Mouse (Mus musculus) brain, embryonic 14.5 days (tissue): ENCODE results near the gene Prkag2. TPM values are rescaled to one million over a fixed set of nuclear protein-coding genes. Genes with fewer than 3 reads are reported as not detected.

Experiments used
- DNase-seq: peaks from one replicate; pipeline ENCODE4 v3.0.0-alpha.2; 2011; ENCODE audit warnings: low read depth
- CTCF ChIP-seq: fragments of 200-500 bp; IDR thresholded peaks from 2 replicates; pipeline ENCODE4 v1.5.1; 2012; ENCODE audit warnings: inconsistent platforms, mild to moderate bottlenecking, moderate library complexity, borderline replicate concordance; ENCODE audit not compliant: insufficient read depth, insufficient read length; ENCODE audit errors: extremely low read depth
- POLR2A ChIP-seq: fragments of 200-500 bp; IDR thresholded peaks from 2 replicates; pipeline ENCODE4 v1.6.1; 2012; ENCODE audit warnings: mild to moderate bottlenecking, inconsistent platforms, borderline replicate concordance; ENCODE audit not compliant: poor library complexity, insufficient read depth, insufficient read length, severe bottlenecking; ENCODE audit errors: extremely low read depth
- polyA plus RNA-seq: library from polyadenylated mRNA; depleted of rRNA; stranded (reverse); fragments of >200 nt; gene quantifications from 2 replicates; pipeline ENCODE4 v1.2.3, GENCODE M21; 2012

The Prkag2 gene
- polyA plus RNA-seq, 1 experiment = 99.6 TPM

DNA sequence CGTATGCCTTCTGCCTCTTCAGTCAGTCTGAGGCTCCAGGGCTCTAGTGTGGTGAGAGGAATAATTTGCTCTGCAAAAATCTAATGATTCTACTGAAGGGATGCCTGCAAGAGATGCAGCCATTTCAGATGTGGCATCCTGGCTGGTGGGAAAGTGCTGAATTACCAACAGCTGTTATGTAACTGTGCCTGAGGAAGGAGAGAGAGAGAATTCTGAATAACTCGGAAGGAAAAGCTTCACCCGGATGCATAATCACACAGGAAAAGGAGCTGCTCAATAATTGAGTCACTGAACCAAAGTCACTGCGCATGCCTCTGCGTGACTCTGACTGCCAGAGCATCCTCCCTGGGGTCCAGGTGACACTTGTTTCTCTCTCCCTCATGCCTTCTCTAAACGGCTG, 186.8 kb downstream of the Prkag2 start:
- TF ChIP-seq POLR2A (no peak), CTCF (no peak)
- no peak for DNase-seq

DNA sequence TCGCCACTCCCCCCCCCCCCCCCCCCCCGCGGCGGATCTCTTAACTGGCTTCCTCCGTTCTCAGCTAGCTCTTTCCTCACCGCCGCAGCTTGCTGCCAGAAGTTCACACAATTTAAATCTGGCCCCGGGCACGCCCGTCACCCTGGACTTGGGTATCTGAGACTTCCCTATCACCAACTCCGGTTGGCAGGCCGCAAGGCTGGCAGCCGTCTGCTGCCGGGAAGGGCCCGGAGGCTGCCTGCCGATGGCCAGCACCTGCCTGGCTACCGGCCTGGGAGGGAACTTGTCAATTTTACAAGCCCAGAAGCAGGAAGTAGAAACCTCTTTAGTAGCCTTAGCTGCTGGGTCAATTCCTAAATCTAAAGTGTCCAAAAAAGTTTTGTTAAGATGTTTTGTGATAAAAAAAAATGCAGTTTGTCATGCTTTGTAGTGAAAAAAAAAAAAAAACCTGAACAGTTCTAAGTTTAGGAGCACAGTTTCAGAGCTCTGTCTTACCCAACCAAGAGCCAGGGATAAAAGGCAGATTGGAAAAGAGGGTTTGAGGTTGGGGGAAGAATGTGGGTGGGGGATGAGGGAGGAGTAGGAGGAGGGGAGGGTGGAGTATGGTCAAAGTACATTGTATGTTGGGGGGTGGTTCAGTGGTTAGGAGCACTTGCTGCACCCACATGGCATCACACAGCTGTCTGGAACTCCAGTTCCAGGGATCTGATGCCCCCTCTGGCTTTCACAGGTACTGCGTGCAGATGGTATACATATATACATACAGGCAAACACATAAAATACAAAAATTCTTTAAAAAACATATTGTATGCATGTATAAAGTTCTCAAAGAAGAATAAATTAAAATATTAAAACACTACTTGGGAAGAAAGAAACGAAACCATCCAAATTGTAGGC, 191.4 kb downstream of the Prkag2 start:
- DNase-seq = peak; percentile 66
- TF ChIP-seq CTCF (peak; percentile 53; the same call in 1 of the 2 replicates), POLR2A (no peak)

DNA sequence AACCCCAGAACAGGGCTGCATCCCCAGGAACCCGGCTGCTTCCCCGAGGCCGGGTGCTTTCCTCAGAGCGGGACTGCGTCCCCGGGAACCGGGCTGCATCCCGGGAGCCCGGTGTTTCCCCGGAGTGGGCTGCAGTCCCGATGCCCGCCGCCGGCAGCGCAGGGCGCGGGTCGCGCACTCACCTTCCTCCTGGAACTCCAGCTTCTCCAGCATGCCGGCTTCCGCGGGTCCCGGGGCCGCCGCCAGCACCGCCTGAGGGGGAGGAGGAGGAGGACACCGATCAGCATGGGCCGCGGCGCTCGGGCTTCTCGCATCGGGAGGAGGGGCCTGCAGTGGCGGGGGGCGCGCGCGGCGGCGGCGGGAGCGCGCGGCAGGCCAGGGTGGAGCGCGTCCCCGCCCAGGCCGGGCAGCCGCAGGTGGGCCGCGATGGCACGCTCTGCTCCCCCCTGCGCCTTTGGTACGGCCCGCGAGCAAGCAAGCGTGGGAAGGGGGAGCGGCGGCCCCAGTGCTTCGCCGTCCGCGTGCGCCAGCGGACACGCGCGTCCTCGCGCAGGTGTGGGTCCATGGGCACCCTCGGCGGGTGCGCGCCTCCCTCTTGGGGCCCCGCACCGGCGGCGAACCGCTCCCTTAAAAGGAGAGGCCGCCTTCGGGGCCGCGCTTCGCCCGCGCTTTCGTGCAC, 192.2 kb downstream of the Prkag2 start:
- peak; percentile 62 for TF ChIP-seq POLR2A
- TF ChIP-seq CTCF = peak; percentile 56
- DNase-seq = peak; percentile 98

DNA sequence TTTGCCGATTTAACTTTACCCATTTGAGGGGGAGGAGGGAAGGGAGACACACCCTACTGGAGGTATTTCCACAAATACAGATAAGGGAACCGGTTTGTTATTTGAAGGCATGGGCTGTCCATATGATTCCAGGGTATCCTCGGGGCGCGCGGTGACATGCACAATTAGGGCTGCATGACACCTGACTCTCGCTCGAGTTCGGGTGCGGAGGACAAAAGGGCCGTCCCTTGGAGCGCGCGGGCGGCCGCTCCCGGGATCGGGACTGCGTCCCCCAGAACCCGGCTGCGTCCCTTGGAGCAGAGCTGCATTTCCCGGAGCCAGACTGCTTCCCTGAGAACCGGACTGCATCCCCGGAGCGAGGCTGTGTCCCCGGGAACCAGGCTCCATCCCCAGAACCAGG, 192.7 kb downstream of the Prkag2 start:
- DNase-seq = peak; percentile 63
- TF ChIP-seq POLR2A (no peak), CTCF (no peak)

DNA sequence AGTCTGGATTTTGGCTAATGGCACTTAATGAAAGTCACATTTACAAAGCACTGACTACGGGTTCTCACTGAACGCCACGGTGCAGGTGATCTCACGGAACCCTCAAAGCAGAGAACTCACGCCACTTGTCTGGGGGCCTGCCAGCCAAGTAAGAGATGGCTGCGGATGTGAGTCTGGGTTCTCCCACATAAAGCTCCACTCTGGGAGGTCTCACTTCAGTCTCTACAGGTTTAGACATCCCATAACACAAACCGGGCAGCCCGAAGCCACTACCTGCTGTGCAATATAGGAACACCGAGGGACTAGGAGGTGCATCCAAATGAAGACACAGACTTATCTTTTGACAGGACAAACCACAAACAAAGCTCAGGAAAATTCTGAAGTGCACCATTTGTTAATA, 193.6 kb downstream of the Prkag2 start:
- TF ChIP-seq CTCF (no peak), POLR2A (no peak)
- DNase-seq = peak; percentile 19

DNA sequence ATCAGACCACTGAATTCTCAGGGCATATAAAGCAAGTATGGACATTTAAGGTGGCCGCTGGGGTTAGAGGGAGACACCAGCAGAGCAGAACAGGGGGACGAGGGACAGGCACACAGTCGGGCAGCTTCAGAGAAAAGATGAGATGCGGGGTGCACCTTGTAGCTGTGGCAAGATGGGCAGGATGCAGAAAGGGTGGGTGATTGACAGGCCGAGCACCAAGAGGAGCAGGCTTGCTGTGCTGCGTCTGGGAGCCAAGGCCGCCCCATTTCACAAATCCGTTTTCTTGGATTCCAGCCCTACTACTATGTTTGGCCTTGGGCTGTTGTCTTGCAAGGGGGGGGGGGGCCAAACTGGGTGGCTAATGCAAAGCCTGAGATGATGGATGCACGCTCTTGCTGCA, 195.5 kb downstream of the Prkag2 start:
- TF ChIP-seq POLR2A (no peak), CTCF (no peak)
- peak; percentile 47 for DNase-seq

DNA sequence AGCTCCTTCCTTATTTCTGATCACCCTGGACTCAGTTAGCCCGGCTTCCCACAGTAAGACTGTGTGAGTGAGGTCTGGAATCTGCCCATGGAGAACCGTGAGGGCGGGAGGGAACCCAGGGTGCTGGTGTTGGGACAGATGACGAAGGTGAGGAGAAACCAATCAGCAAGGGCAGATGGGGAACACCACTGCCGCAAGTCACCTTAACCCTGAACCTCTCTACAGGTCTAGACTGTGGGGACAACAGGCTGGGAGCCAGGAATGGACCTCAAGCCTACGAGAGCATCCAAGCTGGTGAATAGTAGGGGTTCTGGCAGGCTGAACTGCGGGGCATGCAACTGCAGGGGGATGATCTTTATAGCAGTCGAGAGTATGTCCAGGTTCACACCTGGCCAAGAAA, 196.0 kb downstream of the Prkag2 start:
- no peak for TF ChIP-seq CTCF
- TF ChIP-seq POLR2A = no peak
- DNase-seq = no peak

DNA sequence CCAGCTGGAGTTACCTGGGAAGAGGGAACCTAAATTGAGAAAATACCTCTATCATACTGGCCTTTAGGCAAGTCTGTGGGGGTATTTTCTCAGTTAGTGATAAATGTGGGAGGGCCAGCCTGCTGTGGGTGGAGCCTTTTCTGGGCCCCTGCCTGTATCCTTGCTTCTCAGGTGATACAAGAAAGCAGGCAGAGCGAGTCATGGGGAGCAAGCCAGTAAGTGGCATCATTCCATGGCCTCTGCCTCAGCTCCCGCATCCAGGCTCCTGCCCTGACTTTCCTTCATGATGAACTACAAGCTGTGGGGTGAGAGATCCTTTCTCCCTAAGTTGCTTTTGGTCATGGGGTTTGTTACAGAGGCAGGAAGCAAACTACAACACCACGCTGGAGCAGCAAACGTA, 196.4 kb downstream of the Prkag2 start:
- DNase-seq = no peak
- TF ChIP-seq CTCF (no peak), POLR2A (no peak)

DNA sequence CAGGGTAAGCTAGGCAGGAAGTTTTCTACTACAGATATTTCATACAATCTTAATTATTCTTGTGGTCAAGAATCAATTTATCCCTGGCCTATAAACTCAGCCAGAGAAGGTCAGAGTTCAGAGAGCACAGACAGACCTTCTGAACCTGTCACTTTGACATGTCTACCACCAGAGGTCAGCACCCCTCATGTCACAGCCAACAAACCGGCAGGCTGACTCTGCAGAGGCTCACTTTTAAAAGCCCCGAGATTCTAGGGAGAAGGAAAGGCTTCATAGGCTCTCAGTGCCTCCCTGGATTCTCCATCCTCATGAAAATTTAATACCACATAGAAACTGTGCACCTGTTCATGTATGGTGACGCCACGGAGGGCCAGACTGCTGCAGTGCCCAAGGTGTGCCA, 197.6 kb downstream of the Prkag2 start:
- TF ChIP-seq CTCF (peak; percentile 54; the same call in 1 of the 2 replicates), POLR2A (no peak)
- peak; percentile 70 for DNase-seq

DNA sequence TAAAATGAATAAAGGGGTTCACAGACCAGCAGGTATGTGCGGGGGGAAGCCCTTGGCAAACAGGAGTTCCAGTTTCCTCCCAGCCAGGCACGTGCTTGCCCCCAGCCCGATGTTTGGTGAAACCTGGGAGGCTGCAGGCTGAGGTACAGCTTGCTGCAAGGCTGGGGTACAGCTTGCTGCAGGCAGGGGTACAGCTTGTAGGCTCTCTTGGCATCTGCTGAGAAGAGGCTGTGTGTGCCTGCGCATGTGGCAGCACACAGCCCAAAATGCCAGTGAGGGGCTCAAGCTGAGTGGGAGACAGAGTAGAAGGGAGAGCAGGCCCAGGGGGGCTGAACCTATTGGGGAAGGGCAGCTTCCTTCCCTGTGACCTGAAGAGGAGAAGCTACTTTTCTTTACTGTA, 204.8 kb downstream of the Prkag2 start:
- TF ChIP-seq CTCF (no peak), POLR2A (no peak)
- DNase-seq = no peak

DNA sequence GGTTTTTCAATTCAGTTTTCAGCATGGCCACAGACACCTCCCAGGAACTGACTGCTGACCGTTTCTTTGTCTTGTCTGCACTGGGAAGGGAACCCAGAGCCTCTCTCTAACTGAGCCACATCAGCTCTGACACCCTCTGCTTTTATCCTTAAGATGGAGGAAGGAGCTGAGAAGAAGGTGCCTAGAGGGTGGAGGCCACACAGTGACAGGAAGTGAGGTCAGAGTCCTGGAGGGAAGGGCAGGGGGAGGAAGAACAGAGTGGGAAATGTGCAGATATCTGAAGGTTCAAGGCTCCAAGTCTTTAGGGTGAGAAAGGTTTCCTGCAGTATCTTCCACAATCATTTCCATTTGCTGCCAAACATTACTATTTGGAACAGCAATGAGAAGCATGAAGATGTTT, 205.6 kb downstream of the Prkag2 start:
- no peak for TF ChIP-seq POLR2A
- DNase-seq = no peak

DNA sequence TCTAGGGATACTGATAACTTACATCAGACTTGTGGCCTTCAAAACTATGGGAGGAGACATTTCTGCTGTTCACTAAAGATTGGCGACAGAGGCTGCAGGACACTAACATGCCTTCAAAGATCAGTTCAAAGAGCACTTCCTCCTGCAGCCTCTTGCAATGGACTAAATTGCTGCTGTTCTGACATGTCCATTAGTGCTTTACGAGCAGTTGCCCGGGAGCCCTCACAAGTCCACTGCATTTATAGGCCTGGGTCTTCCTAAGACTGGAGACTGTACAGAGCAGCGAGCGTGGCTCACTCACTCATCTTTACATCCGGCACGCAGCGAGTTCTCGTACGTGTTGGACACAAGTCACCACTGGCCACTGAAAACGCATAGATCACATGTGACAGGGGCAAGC, 208.0 kb downstream of the Prkag2 start:
- DNase-seq = no peak
- TF ChIP-seq CTCF = no peak
- no peak for TF ChIP-seq POLR2A

DNA sequence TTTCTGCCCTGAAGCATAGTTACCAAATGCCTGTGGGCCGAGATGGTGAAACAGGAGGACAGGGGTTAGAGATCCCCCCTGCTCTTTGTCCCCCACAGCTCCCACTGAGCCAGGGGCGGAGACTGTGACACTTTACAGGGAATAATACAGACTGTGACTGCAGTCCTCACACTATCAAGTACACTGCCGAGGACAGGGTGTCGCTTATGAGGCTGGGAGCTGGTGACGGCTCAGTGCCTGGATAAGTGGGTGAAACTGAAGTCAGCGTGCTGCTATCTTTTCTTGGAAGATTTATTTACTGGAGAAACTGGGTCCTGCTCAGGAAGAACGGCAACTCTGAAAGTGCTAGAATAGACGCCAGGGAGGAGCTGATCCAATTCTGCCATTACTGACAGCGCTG, 210.6 kb downstream of the Prkag2 start:
- DNase-seq = no peak
- no peak for TF ChIP-seq POLR2A
- no peak for TF ChIP-seq CTCF
